Mouse (Mus musculus): ENCODE measurements at regions not wholly inside any gene's neighbourhood (a gene's known extent, or its start where the extent isn't known, plus 50 kb on each side); places are given as distances from the start of the nearest gene placed in this dataset. TPM values are rescaled to one million over a fixed set of nuclear protein-coding genes. Genes with fewer than 3 reads are reported as not detected.

Small RNA genes lying in the stretch of these regions (microRNA-seq; reads per million reads assigned to microRNA genes)
- gene Gm22401 = not detected
